Mouse (Mus musculus): ENCODE results near the gene E2f2.

The E2f2 gene

DNA sequence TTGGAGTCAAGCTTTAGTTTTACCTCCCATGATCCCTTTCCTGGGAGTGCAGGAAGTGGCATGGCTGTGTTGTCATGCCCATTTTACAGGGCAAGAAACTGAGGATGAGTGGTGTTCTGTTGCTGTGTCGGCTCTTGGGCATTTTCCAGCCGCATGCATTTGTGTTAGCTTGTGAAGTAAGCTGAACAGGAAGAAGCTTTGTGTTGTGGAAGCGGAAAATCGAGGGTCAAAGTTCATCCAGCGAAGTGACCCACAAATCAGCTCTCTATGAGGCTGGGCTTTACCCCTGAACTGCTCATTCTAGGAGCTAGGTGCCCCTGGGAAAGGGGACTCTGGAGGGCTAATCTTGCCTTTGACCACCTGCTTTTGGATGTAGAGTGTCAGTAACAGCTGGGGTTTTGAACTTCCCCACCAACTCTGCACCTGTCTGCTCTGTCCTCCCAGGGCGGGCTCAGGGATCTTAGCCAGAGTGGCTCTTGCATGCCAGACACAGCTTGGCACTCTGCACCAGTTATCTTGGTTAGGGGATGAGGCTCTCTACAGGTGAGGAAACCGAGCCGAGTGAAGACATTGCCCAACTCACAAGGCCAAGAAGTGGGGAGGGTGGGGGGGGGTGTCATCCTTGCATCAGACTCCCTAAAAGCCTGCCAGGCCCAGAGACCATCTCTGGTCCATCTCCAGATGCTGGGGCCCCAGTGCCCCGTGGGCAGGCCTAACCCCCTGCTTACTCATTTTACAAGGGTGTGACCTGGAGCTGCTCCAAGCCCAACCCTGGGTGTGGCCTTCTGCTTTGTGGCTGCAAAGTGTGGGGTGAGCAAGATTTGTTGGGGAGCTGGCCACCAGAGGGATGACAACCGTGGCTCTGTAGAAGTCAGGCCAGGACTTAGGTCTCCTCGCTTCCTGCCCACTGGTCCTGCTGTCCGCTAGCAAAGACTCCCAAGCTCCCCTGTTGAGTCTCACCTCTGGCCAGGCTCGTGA is 2.3 kb downstream of the E2f2 start:
- no peak for DNase-seq (ENCODE audit: low read depth, low spot score)

DNA sequence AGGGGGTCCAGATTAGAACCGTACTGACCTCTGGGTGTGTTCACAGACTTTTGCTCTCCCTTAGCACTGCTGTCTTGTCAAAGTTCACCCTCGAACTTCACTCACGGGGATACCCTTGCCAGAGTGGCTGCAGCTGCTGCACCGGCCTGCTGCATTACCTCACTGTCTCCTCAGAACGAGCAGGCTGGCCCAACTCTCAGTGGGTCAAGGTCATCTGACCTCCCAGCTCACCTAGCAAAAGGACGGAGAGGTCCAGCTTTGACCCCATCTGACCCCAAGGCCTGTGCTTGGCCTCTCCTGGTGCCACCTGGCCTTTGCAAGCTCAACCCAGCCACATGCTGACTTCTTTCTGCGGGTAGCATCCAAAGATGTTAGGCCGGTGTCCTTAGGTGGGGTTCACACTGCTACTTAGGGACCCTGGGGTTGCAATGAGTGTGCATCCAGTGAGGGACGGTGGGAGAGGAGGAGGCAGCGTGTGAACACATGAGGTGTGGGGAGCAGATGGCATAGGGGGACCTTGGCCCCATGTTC is 3.9 kb downstream of the E2f2 start:
- DNase-seq (ENCODE audit: low read depth, low spot score), result no peak

DNA sequence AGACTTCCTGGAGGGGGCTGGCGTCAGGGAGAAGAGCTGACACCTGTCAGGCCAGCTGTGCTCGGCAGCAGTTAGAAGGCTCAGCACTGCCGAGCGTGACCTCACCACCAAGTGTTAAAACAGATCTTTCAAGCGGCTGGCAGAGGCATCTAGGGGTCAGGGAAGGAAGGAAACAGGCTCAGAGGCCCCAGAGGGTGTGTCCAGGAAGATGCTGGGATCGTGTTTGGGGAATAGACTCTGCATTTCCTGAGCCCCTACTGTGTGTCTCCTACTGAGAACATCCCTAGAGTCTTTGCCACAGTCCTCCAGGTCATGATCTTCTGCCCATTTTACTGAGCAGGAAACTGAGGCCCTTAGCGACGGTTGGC is 5.0 kb downstream of the E2f2 start:
- peak; percentile 46 for DNase-seq (ENCODE audit: low read depth, low spot score)

DNA sequence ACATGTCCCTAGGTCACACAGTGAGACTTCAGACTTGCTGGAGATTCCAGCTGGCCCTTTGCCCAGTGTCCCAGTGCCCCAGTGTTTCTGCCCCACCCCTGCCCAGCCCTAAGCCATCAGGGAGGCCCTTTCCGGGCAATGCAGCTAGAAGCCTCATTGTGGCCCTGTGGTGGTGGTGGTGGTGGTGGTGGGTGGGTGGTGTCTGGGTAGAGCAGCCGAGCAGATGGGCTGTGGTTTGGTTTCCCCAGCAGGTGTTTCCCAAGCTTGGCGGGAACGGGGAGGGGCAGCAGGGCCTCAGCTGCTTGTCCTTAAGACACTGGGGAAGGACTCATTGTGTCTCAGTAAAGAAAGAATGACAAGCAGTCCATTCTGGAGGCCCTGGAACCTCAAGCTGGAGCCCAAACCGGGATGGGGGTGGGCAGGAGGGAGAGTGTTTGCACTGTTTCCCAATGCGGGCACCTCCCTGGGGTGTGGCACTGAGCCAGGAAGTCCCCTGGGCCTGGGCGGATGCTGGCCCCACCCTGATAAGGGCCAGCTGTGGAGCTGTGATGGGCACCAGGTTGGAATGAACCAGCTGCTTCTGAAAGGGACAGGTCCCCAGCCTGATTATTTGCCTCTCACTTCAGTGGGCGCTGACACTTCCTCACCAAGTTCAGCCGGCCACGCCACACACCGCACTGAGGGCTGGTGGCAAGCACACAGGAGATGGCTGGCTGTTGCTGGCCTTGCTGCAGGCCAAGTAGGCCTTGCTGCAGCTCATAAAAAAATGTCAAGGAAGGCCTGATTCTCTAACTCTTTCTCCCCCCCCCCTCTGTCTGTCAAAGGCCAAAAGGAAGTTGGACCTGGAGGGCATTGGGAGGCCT is 5.6 kb downstream of the E2f2 start:
- peak; percentile 60 for DNase-seq (ENCODE audit: low read depth, low spot score)

DNA sequence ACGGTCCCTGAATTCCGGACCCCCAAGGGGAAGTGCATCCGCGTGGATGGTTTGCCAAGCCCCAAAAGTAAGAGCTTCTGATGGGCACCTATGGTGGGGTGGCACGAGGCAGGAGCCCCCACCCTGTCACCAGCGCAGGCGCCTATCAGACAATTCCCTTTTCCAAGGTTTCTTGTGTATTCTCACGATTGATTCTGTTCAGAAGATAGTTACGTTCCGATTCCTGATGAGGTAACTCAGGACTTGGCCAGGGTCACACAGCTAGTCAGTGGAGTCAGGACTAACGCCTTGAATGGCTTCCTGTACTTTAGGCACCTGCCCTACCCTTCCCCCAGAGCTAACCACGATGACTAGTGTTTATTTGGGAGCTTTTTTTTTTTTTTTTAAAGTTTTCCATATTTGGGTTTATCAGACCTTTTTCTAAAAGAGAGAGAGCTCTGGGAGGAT is 6.3 kb downstream of the E2f2 start:
- no peak for DNase-seq (ENCODE audit: low read depth, low spot score)

DNA sequence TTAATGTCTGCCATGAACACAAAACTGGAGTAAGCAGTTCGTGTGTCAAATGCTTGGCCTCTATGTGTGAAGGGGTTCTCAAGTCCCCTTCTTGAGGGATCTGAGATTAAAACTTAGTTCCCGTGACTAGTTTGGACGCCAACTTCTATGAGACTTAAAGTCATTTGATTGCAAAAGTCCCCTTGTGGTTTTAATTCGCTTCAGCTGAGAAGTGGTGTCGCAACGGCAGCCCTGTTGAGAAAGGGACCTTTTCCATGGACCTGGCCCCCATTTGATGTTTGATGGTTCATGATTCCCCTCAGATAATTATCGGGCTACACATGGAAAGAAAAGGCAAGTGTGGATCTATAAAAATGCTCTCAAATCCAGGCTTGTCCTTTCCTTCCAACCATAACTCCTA is 7.3 kb downstream of the E2f2 start:
- DNase-seq (ENCODE audit: low read depth, low spot score), result no peak

DNA sequence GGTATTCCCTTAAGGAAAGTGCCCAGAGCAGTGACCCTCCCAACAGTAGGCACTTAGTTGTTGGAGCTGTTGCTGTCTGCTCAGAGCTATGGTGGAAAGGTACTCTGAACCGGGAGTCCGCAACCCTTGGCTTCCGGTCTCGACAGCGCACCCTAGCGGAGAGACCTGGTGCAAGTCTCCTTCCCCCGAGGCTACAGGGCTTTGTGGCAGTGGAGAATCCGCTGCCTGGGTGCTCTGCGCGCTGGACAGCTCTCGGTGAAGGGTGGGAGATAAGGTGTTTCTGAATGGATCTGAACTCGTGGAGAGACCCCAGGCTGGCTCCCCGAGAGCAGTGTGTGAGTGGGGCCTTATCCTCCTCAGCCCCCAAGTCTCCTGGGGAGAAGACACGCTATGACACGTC is 7.8 kb downstream of the E2f2 start:
- peak; percentile 78 for DNase-seq (ENCODE audit: low read depth, low spot score)

DNA sequence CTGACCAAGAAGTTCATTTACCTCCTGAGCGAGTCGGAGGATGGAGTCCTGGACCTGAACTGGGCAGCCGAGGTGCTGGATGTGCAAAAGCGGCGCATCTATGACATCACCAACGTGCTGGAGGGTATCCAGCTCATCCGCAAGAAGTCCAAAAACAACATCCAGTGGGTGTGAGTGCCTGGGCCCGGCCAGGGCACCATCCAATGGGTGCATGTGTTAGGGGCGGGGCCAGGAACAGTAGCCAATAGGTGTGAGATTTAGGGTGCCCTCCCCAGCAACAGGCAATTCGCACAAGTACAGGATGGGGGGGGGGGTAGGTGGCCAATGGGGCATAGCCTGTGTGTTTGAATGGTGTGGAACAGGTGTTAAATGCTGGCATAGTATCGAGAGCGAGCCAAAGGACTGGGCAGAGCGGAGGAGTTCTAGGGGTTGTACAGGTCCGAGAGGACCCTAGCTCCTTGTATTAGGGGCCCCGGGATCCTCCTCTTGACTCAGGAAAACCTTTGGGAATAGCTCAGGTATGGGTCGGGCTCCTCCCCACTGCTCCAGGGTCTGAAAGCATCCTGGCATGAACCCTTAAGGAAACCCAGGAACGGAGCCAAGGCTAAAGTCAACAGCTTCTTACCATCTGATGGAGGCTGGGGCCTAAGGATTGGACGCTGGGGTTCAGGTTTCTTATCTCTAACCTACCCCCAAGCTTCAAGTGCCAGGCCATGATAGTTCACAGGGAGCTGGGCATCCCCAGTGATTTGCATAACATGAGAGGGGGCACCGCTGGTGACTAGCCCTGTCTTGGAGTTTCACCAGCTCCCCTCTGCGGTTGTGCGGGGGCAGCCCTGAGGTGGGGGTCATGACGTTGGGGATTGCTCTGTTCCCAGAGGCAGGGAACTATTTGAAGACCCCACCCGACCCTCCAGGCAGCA is 8.5 kb downstream of the E2f2 start:
- peak; percentile 93 for DNase-seq (ENCODE audit: low read depth, low spot score)

DNA sequence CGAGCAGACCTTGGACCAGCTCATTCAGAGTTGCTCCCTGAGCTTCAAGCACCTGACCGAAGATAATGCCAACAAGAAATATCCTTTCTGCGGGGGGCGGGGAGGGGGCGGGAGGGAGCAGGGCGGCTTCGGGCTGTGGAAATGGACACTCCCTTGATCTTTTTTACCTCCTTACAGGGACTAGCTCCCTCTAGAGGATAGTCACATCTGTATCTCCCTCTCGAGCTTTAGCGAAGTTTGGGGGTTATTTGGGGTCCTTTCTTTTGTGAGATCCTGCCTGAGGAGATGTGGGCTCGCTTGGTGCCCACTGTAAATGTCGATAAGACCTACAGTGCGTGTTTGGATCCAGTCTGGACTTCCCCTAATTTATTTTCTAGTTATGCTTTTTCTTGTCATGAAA is 9.2 kb downstream of the E2f2 start:
- DNase-seq (ENCODE audit: low read depth, low spot score), result no peak

DNA sequence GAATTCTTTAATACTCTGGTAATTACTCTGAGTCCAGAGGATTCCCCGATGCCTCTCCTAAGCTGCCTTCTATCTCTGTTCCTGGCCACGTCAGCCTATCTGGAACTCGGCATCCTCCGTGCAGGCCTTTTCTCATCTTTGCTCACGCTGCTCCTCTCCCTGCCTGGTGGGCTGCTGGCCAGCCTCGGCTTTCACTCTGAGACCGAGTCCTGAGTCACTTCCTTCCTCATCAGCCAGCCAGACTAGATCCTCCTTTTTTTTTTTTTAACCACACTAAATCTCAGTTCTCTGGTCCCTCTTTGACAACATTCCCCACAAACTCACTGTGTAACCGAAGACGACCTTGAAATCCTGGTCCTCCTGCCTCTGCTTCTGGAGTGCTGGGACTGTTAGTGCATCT is 13.2 kb downstream of the E2f2 start:
- peak; percentile 59 for DNase-seq (ENCODE audit: low read depth, low spot score)

DNA sequence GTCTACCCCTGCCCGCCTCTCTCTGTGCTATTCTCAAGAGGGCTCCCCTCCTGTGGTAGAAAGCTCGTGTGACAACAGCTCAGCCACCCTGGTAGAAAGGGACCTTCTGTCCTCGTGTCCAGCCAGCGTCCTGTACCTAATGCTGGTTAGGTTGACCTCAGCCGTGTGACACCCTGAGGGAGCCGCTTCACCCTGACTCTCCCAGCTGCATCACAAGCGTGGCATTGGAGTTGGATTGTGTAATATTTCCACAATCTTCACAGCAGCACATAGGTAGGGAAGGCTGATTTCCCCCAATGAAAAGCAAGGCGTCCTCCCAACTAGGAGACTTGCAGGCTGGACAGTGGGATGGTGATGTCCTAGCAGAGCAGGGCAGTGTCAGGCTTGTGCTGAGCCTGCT is 14.1 kb downstream of the E2f2 start:
- no peak for DNase-seq (ENCODE audit: low read depth, low spot score)

DNA sequence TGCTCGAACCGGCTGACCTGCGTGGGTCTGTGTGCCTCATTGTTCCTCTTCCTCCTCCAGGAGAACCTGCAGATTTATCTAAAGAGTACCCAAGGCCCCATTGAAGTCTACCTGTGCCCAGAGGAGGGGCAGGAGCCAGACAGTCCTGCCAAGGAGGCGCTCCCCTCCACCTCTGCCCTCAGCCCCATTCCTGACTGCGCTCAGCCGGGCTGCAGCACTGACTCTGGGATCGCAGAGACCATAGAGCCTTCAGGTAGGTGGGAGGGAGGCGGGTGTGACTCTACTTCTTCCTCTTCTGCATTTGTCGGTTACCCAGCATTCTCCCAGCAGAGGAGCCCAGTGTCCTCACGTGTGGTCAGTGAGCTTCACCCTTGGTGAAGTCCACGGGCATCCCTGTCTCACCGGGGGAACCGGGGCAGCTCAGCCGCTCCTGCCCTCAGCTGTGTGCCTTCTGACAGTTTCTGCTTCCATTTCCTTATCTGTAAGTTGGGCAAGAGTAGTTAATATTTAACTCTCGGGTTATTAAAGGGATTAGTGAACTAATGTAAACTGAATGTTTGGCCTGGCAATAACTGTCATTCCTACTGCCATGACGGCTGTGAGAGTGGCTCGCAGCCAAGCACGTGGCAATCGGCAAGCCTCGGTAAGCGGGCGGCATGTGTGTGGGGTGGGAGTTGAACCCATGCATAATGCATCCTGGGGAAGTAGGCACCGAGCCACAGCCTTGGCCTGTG is 14.7 kb downstream of the E2f2 start:
- DNase-seq (ENCODE audit: low read depth, low spot score), result no peak

DNA sequence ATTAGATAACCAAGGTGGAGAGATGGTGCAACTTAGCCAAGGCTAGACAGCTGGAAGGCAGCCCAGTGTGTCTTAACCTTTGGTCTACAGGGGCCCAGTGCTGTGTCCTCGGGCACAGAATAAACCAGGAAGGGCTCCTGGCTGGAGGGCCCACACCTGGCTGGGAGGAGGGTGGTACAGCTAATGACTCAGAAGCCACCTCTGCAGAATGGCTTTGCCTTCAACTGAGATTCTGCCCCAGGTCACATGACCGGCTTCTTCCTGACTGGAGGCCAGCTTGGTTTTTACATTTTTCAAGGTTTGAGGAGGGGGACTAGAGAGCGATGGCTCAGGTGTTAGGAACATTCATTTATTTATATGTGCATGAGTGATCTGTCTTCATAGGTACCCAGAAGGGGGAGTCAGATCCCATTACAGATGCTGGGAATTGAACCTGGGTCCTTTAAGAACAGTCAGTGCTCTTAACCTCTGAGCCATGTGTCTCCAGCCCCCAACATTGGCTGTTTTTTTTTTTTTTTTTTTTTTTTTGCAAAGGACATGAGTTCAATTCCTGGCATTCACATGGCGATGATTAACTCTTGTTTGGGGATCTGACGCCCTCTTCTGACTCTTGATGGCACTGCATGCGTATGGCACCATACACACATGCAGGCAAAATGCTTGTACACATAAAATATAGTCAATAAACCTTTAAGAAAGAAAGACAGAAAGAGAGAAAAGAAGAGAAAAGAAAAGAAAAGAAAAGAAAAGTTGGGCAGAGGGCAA is 17.0 kb downstream of the E2f2 start:
- no peak for DNase-seq (ENCODE audit: low read depth, low spot score)

DNA sequence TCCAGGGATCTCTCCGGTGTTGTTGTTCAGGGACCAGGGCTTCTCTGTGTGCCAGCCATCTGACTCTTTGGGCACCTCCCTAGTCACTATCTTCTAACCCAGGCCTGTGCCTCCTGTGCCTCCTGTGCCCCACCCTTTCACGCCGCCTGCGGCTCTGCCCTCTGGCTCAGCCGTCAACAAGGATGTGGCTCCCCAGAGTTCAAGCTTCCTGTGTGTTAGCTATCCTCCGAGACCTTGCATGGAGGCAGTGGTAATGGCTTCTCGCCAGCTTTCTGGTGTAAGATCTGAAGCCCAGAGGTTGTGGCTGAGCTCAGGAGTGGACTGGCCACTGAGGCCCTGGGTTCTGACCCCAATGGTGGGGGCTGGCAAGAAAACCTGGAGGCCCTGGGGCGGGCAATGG is 17.7 kb downstream of the E2f2 start:
- no peak for DNase-seq (ENCODE audit: low read depth, low spot score)

DNA sequence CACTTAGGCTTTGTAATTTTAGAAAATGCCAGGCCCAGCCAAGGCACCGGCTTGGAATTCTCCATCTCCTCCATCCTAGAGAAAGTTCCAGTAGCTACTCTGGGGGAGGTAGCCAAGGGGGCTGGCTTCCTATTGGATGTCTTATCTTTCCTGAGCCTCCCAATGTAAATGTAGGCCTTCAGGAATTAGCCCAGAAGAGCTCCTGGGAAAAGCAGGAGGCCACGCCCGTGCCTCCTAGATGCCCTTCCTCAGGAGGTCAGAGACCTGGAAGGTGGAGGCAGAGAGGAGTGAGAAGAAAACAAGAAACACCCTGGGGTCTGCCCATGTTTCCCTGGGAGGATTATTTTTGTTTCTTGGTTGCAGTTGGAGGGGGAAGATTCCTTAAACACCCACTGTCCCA is 21.4 kb downstream of the E2f2 start:
- DNase-seq (ENCODE audit: low read depth, low spot score), result no peak

DNA sequence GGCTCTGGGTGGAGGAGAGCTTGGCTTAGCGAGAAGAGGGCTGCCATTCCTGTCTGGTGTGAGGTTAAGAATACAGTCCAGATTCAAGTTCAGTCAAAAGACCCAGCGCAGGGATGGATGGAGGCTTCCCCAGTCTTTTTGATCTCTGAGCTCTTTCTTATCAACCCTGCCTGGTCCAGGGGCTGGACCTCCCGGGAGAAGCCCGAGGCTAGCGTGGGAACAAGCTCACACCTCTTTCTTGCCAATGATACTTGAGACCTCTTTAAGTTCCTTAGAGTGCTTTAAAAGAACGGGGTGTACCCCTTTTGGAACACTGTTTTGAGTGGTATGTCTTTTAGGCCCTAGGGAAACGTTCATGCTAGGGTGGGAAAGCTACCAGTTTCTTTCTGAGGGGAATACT is 22.8 kb downstream of the E2f2 start:
- DNase-seq (ENCODE audit: low read depth, low spot score), result no peak

DNA sequence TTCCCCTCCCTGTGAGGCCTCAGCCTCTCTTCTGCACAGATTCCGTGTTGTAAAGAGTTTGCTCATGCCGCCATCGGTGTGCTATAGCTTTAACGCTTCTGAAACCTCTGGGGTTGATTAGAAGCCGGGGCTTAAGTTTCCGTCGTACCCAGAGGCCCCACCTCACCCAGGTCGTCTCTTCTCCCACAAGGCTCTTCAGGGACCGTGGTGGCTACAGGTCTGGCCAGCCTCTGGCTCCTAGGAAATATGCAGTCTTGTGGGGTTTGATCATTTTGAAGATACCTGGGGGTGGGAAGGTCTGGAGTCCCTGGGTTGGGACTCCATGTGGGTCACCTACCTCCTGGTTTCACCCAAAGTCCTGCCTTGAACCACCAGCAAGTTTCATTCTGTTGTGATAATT is 23.4 kb downstream of the E2f2 start:
- DNase-seq (ENCODE audit: low read depth, low spot score), result no peak

DNA sequence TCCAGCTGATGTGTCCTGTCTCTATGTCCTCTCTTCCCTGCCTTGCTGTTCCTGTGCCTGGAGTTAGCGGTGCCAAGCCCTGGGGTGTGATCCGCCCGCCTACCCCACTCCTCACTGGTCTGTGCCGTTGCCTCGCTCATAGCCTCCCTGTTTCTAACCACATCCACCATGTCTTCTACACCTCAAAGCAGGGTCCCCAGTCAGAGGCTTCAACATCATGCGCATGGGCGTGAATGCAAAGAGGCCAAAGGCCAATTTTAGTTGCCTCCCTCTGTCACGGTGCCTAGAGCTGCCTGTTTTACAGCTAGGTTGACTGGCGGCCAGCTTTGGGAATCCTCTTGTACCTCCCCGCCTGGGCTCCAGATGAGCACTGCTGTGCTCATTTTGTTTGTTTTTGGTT is 24.0 kb downstream of the E2f2 start:
- DNase-seq (ENCODE audit: low read depth, low spot score), result no peak

DNA sequence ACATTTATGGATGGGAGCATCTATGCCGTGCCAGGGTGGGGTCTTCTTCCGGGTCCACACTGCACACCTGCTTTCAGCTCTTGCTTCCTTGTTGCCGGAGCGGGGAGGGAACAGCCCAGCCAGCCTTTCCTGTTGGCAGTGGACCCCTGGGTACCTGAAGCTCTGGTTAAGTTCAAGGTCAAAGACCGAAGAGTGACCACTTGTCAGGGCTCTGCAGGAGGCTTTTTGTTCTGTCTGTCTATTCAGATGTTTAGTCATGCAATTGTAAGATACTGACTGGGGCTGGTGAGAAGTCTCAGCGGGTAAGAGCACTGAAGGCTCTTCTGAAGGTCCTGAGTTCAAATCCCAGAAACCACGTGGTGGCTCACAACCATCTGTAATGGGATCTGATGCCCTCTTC is 26.7 kb downstream of the E2f2 start:
- no peak for DNase-seq (ENCODE audit: low read depth, low spot score)
